Mouse (Mus musculus) kidney, adult 2 months (tissue): Measurements from ENCODE around the gene Creld1.

ENCODE experiments used
- CTCF ChIP-seq: fragments of 200-500 bp; conservative IDR thresholded peaks from 2 replicates; pipeline ENCODE4 v1.5.1; 2011; ENCODE audit warnings: low read depth, mild to moderate bottlenecking, control low read depth, low read length, moderate library complexity, mixed read lengths; ENCODE audit not compliant: insufficient read depth, insufficient read length
- POLR2A ChIP-seq: fragments of 200-500 bp; IDR thresholded peaks from one replicate; pipeline ENCODE4 v1.6.1; 2011; ENCODE audit warnings: low read depth, low read length, control low read depth

- TF ChIP-seq CTCF = peak; percentile 74
- no peak for TF ChIP-seq POLR2A
These were observed 11.2 kb downstream of the Creld1 start for GRCm38 (mm10) chr6:113494258-113494788.
